Mouse (Mus musculus): ENCODE measurements around the gene Tmed10.
A peak's percentile ranks its signal among the peaks of the same experiment; 100 is the strongest.

The Tmed10 gene

GRCm38 (mm10) chr12:85373591-85374560 lies 771 bp downstream of the Tmed10 start:
- DNase-seq (ENCODE audit: extremely low spot score), result peak; percentile 42

DNA sequence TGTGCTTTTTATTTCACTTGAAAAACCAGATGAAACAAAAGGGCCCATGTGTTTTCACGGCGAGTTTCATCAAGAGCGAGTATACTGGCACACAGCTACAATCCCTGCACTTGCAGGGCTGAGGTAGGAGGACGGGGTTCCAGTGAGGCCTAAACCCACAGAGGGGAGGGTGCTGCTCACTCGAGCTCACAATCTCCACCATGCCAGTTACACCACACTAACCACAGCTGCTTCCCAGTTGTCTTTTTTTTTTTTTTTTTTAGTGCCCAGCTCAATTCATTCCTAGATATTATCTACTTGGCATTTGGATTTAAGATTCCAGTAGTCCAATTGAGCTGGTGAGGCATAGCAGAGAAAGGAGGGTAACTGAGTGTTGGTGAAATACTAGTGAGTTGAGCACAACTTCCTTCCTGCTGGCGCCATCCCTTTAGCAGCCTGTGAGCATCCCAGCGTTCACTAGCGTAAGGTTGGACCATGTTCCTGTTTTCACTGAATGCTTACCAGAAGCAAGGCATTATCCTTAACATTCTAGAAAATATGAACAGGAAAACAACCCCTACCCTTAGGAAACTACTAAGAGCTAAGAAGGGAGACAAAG lies 2.5 kb downstream of the Tmed10 start:
- DNase-seq (ENCODE audit: extremely low spot score), result no peak

DNA sequence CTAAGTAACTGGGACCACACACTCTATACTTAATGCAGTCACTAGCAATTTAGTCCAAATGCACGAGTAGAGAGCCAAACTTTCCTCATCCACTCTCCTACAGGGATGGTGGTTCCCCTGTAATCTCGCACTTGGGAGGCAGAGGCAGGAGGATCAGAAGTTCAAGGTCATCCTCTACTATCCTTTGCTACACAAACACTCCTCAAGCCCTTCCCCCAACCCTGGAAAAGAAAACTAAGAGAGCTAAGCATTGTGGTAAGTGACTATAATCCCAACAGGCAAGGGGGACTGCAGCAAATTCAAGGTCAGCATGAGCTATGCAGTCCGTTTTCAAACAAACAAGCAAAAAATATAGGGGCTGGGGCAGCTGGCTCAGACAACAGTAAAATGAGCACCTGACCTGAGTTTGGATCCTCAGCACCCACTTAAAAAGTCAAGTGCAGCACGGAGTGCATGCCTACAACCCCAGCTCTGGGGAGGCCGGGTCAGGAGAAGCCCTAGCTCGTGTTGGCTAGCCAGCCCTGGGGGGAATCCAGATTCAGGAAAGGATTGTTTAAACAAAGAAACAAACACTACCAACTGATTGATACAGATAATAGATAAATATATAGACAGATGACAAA lies 6.1 kb downstream of the Tmed10 start:
- no peak for DNase-seq (ENCODE audit: extremely low spot score)

DNA sequence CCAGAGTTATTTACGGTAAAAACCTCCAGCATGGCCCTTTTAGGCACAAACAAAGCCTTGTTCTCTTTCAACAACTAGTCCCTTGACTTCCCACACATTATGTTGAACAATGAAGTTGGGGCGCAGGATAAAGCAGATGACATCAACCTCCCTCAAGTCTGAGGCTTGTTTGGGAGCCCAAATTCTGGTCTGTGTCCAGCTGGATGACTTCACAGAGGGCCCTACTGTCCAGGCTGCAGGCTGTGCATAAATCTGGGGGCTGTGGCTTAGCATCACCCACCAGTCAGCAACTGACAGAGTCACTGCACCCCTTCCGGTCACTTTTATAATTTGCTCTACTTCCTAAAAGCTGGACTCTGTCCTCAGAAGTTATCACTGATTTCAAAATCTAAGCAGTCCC lies 8.4 kb downstream of the Tmed10 start:
- DNase-seq (ENCODE audit: extremely low spot score), result no peak

GRCm38 (mm10) chr12:85362510-85362909 lies 12.1 kb downstream of the Tmed10 start:
- DNase-seq (ENCODE audit: extremely low spot score), result no peak

- no peak for DNase-seq (ENCODE audit: extremely low spot score)
Observed at GRCm38 (mm10) chr12:85361580-85361979, 13.1 kb downstream of the Tmed10 start.

DNA sequence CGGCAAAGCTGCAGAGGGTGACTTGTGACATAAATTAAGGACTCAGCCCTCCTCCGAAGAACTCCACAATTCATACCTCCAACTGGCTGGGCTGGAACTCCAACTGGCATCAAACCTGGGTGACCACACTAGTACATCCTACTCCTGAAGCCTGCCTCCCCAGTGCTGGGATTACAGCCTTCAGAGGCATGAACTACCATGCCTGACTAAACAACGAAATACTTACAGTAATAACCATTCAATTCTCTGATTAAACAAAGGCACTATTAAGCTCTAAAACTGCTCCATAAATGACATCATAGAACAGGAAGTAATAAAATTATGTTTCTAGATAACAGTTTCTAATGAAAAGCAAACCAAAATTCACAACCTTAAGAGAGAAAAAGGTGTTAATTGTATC lies 13.5 kb downstream of the Tmed10 start:
- DNase-seq (ENCODE audit: extremely low spot score), result no peak

GRCm38 (mm10) chr12:85354061-85354460 lies 20.6 kb downstream of the Tmed10 start:
- no peak for DNase-seq (ENCODE audit: extremely low spot score)

- no peak for DNase-seq (ENCODE audit: extremely low spot score)
Observed at GRCm38 (mm10) chr12:85350407-85351232, 24.0 kb downstream of the Tmed10 start.

GRCm38 (mm10) chr12:85348338-85348737 lies 26.3 kb downstream of the Tmed10 start:
- DNase-seq (ENCODE audit: extremely low spot score), result no peak

DNA sequence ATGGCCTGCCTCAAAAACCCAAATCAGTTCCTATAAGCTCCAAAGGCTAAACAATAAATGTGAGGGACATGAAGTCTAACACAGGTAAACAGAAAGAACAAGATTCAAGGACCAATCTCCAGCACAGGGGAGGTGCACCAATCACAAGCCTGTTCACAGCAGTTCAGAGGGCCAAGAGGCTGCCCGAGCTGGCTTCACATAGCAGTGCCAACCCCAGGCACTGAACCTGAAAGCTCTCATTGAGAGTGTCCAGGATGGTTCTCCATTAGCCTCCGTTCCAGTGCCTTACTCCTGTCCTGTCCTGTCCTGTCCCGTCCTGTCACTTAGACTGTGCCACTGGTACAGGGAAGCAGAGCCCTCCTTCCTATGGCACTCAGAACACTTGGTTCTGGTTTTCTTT lies 27.5 kb downstream of the Tmed10 start:
- DNase-seq (ENCODE audit: extremely low spot score), result no peak

GRCm38 (mm10) chr12:85346374-85346773 lies 28.3 kb downstream of the Tmed10 start:
- peak; percentile 63 for DNase-seq (ENCODE audit: extremely low spot score)

- no peak for DNase-seq (ENCODE audit: extremely low spot score)
Observed at GRCm38 (mm10) chr12:85345559-85345958, 29.1 kb downstream of the Tmed10 start.

DNA sequence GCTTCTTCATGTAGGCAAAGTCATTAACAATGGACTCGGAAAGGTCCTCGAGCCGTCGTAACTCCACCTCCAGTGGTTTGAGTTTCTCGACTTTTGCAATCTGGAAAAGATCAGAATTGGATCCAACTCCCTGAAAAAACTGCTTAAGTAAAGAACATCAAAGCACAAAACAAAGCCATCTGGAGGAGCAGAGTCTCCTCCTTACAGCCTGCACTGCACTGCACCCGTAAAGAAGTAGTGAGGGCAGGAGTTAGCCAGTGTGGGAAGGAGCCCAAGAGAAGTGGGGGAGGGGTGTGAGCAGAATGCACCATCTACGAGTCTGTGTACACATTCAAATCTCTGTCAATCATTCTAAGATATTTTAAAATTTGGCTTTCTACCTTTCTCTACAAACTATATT lies 30.4 kb downstream of the Tmed10 start:
- DNase-seq (ENCODE audit: extremely low spot score), result no peak

DNA sequence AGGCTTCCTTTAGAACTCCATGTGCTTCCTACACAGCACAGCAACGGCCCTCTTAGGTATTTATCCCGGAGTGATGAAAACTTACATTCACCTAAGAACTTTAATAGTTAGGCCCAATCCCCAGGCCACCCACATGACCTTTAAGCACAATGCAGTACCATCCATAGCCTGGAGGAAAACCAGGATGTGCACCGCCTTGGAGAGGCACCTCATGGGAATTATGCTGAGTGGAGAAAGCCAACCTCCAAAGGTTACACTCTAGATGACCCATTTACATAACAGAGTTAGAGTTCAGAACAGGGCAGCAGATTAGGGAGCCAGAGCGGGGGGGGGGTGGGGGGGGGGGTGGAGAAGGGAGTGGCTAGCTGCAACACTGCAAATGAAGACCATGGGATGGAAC lies 32.3 kb downstream of the Tmed10 start:
- DNase-seq (ENCODE audit: extremely low spot score), result no peak

- peak; percentile 48 for DNase-seq (ENCODE audit: extremely low spot score)
Observed at GRCm38 (mm10) chr12:85341131-85341530, 33.5 kb downstream of the Tmed10 start.

GRCm38 (mm10) chr12:85339947-85340346 lies 34.7 kb downstream of the Tmed10 start:
- DNase-seq (ENCODE audit: extremely low spot score), result no peak

- peak; percentile 94 for DNase-seq (ENCODE audit: extremely low spot score)
Observed at GRCm38 (mm10) chr12:85339243-85339729, 35.4 kb downstream of the Tmed10 start, which contains the start of gene Nek9. TSS of gene Nek9 (minus strand) at chr12:85339362.

- no peak for DNase-seq (ENCODE audit: extremely low spot score)
Observed at GRCm38 (mm10) chr12:85338815-85339214, 35.8 kb downstream of the Tmed10 start.

DNA sequence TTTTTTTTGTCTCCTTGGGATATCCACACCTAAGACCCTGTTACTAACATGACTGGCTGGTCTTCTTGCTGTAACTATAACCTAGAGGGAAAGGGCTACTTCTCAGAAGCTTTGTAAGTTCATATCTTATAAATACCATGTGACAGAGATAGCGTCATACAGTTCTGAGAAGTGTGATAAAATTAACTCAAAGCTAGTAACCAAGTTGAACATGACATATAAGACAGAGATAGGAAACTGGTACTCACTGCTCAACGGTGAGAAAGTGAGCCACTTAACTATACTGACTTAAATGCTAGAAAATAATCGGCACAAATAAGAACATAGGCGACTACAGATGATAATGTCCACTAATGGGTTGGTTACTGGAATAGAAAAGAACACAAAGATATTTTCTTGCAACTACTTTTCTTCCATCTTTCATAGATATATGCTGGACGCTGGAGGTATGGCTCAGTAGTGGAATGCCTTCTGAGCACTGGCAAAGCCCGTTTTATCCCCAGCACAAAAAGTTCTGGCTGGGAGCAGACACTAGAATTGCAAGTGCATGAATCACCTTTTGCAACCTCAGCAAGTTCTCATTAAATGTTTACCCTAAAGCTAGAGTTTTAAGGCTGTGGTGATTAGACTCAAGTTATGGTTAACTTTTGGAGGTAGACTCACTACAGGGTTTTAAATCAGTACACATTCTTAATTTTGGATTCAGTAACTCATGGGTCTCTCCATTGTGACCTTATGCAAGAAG lies 36.9 kb downstream of the Tmed10 start:
- no peak for DNase-seq (ENCODE audit: extremely low spot score)

DNA sequence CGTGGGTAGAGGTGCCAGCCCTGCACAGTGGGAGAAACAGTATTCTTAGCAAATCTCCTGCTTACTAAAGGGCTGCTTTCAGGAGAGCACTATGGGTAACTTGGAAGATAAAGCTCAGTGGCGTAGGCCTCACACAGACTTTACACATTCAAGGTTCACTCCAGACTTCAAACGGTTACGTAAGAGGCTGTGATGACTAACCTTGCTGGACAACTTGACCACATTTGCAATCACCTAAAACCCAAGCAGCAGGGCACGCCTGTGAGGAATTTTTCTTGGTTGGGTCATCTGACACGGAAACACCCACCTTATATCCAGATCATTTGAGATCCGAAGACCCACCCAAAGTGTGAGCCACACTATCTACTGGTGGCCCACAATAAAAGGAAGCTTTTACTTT lies 44.5 kb downstream of the Tmed10 start:
- DNase-seq (ENCODE audit: extremely low spot score), result no peak
